Mouse (Mus musculus): ENCODE measurements around the gene Kif22. TPM values are rescaled to one million over a fixed set of nuclear protein-coding genes. Genes with fewer than 3 reads are reported as not detected.
A peak's percentile ranks its signal among the peaks of the same experiment; 100 is the strongest.
"Not testable (repeated sequence)": the region's sequence is repeated elsewhere in the genome, so short reads cannot be mapped to it uniquely, and the experiment has no call there.

The Kif22 gene
- under 1 TPM; 0.66 to 0.84 TPM for total RNA-seq (2021)
- long read RNA-seq, experiment 1, result 0 reads
- long read RNA-seq, experiment 2, partial matches to known transcripts, result 2 of 2 reads
- long read RNA-seq, experiment 2, other reads (novel, unspliced or antisense), result 0 of 2 reads

- Histone ChIP-seq H3K27ac (peak within 1 kb of the TSS; percentile 87), H3K4me3 (peak within 1 kb of the TSS; percentile 73)
- no peak for TF ChIP-seq CTCF (IDR thresholded peaks at IDR 0.05)
- peak; percentile 91 for DNase-seq
- intact Hi-C loops (cut with DNase I), result no loop called here
Measured at GRCm38 (mm10) chr7:127041851-127042672, at the start of gene Kif22. Gene Kif22, minus strand, starts transcription at chr7:127042471.

DNA sequence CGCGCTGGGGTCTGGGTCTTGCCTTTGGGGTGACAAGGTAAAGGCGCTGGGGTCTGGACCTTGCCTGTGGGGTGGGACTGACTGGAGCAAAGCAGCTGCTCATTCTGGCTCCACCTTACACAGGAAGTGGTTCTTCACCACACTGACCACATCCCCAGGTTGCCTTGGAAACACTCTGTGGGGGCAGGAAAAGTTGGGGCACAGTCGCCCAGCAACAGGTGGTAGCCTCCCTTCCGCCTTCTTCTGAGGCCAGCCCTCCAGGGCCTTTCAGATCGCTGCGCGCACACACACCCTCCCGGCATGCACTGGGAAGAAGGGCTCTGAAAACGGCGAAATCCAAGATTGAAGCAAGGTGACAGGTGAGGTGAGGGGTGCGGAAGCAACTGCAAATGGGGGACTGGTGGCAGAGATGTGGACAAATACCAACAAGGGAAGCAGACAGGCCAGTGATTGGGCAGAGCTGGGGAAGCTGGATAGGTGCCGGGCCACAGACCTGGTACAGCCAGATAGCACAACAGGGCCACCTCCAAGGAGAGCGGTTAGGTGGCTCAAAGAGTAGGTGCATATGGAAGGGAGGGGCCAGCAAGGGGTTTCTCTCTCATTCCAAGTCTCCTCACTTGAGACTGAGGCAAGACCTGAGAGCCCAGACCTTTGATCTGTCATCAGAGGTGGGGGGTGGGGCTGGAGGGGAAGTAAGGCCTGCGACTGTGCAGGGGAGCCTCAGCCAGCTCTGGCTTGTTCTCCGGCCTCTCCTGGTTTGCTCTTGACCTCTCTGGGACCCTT lies 49.0 kb upstream of the Kif22 start, which contains the start of gene AI467606:
TSS of gene AI467606 (plus strand) at position 246 of the 783 bp plus-strand sequence.
- no peak for TF ChIP-seq CTCF (IDR thresholded peaks at IDR 0.05)

DNA sequence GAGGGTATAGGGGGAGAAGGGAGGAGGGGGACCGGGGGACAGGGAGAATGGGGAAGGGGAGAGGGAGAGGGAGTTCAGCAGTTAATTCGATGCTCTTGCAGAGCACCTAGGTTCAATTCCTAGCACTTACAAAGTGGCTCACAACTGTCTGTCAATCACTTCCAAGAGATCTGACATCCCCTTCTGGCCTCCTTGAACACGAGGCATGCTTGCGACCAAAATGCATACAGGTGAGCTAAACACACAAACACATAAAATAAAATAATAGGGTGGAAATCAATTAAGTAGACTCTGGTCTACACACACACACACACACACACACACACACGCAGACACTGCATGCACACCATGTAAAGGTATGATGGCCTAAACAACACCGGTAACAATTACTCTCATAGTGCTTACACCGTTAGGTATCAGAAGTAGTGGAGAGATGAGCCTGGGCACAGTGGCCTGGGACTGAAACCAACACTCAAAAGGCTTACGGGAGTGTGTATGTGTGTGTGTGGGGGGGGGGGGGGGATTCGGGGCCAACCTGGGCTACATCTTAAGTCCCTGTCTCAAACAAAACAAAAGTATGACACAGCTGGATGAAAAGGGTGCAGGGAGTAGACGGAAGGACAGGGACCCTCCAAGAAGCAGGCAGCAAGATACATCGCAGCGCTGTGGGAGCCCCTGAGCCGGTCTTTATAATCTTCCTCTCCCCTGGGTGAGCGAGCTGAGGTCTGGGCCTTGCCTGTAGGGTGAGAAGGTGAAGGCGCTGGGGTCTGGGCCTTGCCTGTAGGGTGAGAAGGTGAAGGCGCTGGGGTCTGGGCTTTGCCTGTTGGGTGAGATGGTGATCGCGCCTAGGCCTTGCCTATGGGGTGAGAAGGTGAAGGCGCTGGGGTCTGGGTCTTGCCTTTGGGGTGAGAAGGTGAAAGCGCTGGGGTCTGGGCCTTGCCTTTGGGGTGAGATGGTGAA lies 48.2 kb upstream of the Kif22 start:
- intact Hi-C loops (cut with DNase I), result no loop called here
- Histone ChIP-seq H3K4me3 (no peak overlapping the region), H3K27ac (peak overlapping the region; percentile 35; the same call in 1 of the 2 replicates)
- TF ChIP-seq CTCF (IDR thresholded peaks at IDR 0.05), result no peak
- DNase-seq, result no peak

More for the DNA sequence above, 49.0 kb upstream of the Kif22 start, which contains the start of gene AI467606:
- intact Hi-C loops (cut with DNase I), result no loop called here
- peak; percentile 60 for DNase-seq
- peak within 1 kb of the TSS; percentile 74 for H3K27ac ChIP-seq
- peak within 1 kb of the TSS; percentile 63 for H3K4me3 ChIP-seq

DNA sequence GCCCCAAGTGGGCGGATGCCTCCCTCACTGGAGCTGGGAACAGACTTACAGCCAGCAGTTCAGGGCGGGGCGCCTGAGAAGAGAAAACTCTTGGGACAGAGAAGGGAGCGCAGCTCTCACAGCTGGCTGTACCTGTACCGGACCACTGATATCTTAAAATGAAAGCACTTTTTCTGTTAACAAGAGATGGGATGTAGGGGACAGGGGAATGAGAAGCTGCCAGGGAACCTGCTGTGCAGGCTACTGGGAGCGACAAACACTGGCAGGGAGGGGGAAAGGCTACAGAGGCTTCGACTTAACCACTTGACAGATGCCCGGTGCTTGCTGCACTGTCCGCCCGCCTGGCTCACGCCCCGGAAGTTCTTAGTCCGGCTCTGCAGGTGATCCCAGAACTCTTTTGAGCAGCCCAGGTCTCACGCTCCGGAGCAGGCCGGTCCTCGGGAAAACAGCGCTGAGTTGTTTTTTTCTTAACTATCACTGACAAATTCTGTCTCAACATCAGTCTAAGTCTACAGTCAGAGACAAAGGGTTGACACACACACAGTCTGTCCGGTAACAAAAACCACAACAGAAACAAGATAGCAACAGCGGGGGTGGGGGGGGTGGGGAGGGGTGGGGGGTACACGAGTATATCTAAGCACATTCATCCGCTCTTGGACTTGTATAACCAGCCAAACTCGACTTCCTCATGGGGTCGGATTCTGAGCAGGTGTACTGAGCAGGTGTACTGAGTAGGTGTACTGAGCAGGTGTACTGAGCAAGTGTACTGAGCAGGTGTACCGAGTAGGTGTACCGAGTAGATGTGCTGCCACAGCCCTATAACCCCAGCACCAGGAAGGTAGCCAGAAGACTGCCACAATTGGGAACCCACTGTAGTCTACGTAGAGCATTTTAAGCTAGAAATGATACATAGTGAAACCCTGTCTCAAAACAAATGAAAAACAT lies 46.9 kb upstream of the Kif22 start:
- intact Hi-C loops (cut with DNase I), result no loop called here
- Histone ChIP-seq H3K27ac (peak overlapping the region; percentile 41), H3K4me3 (peak overlapping the region; percentile 57)
- TF ChIP-seq CTCF (IDR thresholded peaks at IDR 0.05), result no peak
- DNase-seq, result no peak

DNA sequence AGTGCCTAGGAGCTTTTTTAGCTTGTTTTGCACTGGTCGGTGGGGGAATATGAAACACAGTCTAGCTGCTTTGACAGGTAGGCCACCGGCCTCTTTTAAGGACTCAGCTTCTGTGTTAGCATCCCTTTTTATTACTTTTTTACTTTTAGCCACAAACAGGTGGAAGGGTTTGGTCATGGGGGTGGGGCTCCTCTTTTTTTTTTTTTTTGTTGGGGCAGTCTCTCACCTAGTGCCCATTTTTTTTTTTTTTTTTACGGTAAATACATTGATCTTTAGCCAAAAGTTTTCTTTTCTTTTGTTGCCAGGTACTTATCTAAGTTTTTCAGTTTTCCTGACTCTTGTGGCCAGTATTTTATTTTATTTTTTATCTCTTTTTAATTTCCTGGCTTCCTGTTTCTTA lies 45.8 kb upstream of the Kif22 start:
- DNase-seq, result no peak
- TF ChIP-seq CTCF (IDR thresholded peaks at IDR 0.05), result no peak
- intact Hi-C loops (cut with DNase I), result no loop called here
- no peak overlapping the region for H3K27ac ChIP-seq
- H3K4me3 ChIP-seq, result no peak overlapping the region

GRCm38 (mm10) chr7:127087278-127088010 lies 45.2 kb upstream of the Kif22 start, which contains the start of gene Zg16:
Gene Zg16, minus strand, starts transcription at chr7:127087328.
- H3K27ac ChIP-seq; intact Hi-C loops (cut with DNase I); DNase-seq; H3K4me3 ChIP-seq: not testable (repeated sequence)

- DNase-seq; H3K4me3 ChIP-seq; intact Hi-C loops (cut with DNase I); H3K27ac ChIP-seq: not testable (repeated sequence)
Measured at GRCm38 (mm10) chr7:127085751-127086150, 43.5 kb upstream of the Kif22 start.

DNA sequence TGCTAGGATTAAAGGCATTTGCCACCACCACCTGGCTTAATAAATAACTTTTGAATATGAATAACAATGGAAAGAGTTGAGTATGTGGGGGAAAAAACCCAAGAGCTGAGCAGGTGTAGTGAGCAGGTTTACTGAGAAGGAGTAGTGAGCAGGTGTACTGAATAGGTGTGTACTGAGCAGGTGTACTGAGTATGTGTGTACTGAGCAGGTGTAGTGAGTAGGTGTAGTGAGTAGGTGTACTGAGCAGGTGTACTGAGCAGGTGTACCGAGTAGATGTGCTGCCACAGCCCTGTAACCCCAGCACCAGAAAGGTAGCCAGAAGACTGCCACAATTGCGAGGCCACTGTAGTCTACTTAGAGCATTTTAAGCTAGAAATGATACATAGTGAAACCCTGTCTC lies 42.5 kb upstream of the Kif22 start:
- intact Hi-C loops (cut with DNase I), result no loop called here

DNA sequence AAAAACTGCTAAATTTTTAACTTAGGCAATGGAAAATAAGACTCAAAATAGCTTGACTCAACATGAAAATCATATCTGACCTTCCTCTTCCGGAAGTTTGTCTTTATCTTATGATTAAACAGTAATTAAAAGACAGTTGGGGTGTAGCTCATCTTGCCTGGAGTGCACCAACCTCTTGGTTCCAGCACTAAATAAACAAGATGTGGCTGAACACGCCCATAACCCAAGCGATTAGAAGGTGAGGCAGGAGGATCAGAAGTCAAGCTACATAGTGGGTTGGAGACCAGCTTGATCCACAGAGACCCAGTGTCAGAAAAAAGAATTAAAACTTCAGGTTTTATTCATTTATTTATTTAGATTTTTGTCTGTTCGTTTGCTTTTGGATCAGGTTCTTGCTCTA lies 41.4 kb upstream of the Kif22 start:
- H3K4me3 ChIP-seq, result no peak overlapping the region
- no peak overlapping the region for H3K27ac ChIP-seq
- intact Hi-C loops (cut with DNase I), result no loop called here
- DNase-seq, result no peak
- TF ChIP-seq CTCF (IDR thresholded peaks at IDR 0.05), result no peak

More for the DNA sequence above, 42.5 kb upstream of the Kif22 start:
- DNase-seq, result no peak
- TF ChIP-seq CTCF (IDR thresholded peaks at IDR 0.05), result no peak
- no peak overlapping the region for H3K4me3 ChIP-seq
- no peak overlapping the region for H3K27ac ChIP-seq

DNA sequence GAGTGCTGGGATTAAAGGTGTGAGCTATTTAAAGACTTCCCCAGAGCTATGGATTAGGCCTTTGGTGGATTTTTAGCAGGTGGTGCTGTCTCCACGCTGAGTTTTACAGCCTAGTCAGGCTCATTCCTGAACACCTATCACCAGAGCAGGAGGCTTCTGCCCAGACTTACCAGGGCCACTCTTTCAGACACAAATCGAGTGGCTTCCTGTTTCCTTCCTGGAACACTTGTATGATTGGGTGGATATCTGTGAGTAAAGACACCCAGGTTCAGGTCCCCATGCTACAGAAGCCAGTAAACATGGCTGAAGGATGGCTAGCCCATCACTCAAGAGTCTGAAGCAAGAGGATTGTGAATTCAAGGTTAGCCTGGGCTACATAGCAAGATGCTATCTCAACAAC lies 40.7 kb upstream of the Kif22 start:
- no peak for TF ChIP-seq CTCF (IDR thresholded peaks at IDR 0.05)
- no peak overlapping the region for H3K27ac ChIP-seq
- DNase-seq, result no peak
- intact Hi-C loops (cut with DNase I), result no loop called here
- H3K4me3 ChIP-seq, result no peak overlapping the region

Measured in gastrocnemius, adult 2 months (tissue).